Mouse (Mus musculus) heart, postnatal 0 days (tissue): ENCODE results near the gene Pfkfb4. TPM values are rescaled to one million over a fixed set of nuclear protein-coding genes. Genes with fewer than 3 reads are reported as not detected.

ENCODE experiments used
- ATAC-seq: fragments of 200-750 bp; cut with Nextera tagmentation; 2 replicates; pipeline ENCODE4 v1.8.0; 2017; ENCODE audit warnings: low read depth, moderate number of reproducible peaks, moderate library complexity; ENCODE audit not compliant: insufficient read depth
- DNase-seq: peaks from one replicate; pipeline ENCODE4 v3.0.0-alpha.2; 2016; ENCODE audit warnings: low spot score
- H3K27ac ChIP-seq: fragments of 300-500 bp; sonication (generic); 2 replicates; pipeline ENCODE4 v1.5.1; 2014; ENCODE audit warnings: low read depth, mild to moderate bottlenecking
- H3K27me3 ChIP-seq: fragments of 300-500 bp; sonication (generic); 2 replicates; pipeline ENCODE4 v1.6.1; 2014; ENCODE audit warnings: low read length, mixed read lengths; ENCODE audit not compliant: control insufficient read depth, insufficient read depth
- H3K36me3 ChIP-seq: fragments of 300-500 bp; sonication (generic); replicated peaks from 2 replicates; pipeline ENCODE4 v1.6.1; 2014; ENCODE audit warnings: low read length, mixed read lengths; ENCODE audit not compliant: control insufficient read depth, insufficient read depth
- H3K4me1 ChIP-seq: fragments of 300-500 bp; sonication (generic); 2 replicates; pipeline ENCODE4 v1.6.1; 2014; ENCODE audit warnings: antibody characterized with exemption; ENCODE audit not compliant: control insufficient read depth, insufficient read depth
- H3K4me2 ChIP-seq: fragments of 300-500 bp; sonication (generic); 2 replicates; pipeline ENCODE4 v1.6.1; 2014; ENCODE audit warnings: low read depth, mild to moderate bottlenecking, low read length, moderate library complexity
- H3K4me3 ChIP-seq: fragments of 300-500 bp; sonication (generic); 2 replicates; pipeline ENCODE4 v1.5.1; 2014; ENCODE audit warnings: low read depth, low read length
- H3K9ac ChIP-seq: fragments of 300-500 bp; sonication (generic); replicated peaks from 2 replicates; pipeline ENCODE4 v1.6.1; 2014; ENCODE audit warnings: low read depth, low read length, mixed read lengths
- H3K9me3 ChIP-seq: fragments of 300-500 bp; sonication (generic); replicated peaks from 2 replicates; pipeline ENCODE4 v1.6.1; 2016; ENCODE audit warnings: low read length; ENCODE audit not compliant: control insufficient read depth
- CTCF ChIP-seq: IDR thresholded peaks from 2 replicates; pipeline ENCODE4 v1.5.1; 2016; ENCODE audit warnings: antibody characterized with exemption, control low read depth, low read depth
- EP300 ChIP-seq: IDR thresholded peaks from 2 replicates; pipeline ENCODE4 v1.6.1; 2016; ENCODE audit warnings: antibody characterized with exemption, low read depth
- WGBS: fragments of 180-500 bp; shearing (Covaris S2); extraction: QIAGEN DNeasy Blood & Tissue Kit; methylation state at CpG from one replicate; pipeline ENCODE4 v1.1.7; 2014; 5-methylcytosine and 5-hydroxymethylcytosine counted together
- polyA plus RNA-seq: library from polyadenylated mRNA; unstranded; fragments of >200 nt; fragmentation: Nextera tagmentation; extraction: Ambion mirVana; gene quantifications from 2 replicates; pipeline ENCODE4 v1.2.1, GENCODE M21; 2015
- total RNA-seq: library from RNA; depleted of rRNA; stranded (reverse); fragments of >200 nt; gene quantifications from 2 replicates; pipeline ENCODE4 v1.2.3, GENCODE M21; 2014; ENCODE audit warnings: low replicate concordance

The Pfkfb4 gene
- total and polyA plus RNA-seq, 2 experiments from 2014 or later, result 3.1 to 4.0 TPM

DNA sequence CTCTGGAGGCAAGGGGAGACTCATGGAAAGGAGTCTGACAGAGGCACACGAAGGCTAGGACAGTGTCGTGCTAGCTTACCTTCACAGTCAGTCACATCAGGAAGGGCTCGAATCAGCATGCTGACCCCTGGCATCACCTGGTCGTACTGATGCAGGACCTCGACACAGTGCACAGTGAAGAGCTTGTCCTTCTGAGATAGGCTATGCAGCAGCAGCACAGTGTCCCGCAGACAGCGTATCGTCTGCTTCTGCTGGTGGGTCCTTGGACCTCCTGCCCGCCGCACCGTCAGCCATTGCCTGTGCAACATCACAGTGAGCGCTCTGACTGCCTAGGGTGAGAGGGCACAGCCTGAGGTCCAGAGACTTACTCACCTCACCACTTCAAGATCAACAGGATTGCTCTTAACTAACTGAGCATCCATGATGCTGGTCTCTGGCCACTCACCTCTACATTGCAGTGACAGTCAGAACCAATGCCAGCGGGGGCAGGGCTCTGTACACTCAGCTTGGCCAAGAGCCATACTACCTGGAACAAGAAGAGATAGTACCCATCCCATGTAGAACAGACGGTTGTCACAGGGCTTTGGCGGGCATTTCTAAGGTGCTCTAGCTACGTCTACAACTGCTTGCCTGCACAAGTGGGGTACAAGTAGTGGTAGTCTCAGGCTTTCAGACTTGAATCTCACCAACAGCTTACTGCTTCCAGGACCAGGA lies 68.8 kb downstream of the Pfkfb4 start:
- no peak for DNase-seq
- Histone ChIP-seq H3K27ac (0 out of 2 replicates have a peak overlapping the region, but pooled peaks have one; percentile 84), H3K9ac (no peak overlapping the region), H3K4me3 (no peak overlapping the region), H3K4me1 (0 out of 2 replicates have a peak, but pooled peaks cover 11% of the 10 kb centered on the region), H3K27me3 (no peaks in the 10 kb centered on the region), H3K9me3 (no peaks in the 10 kb centered on the region), H3K36me3 (peaks cover 61% of the 10 kb centered on the region), H3K4me2 (no peak overlapping the region)
- ATAC-seq, result no peak
- 85% methylated on average over 16 of the region's 16 CpGs for WGBS
- no peak for TF ChIP-seq EP300
- TF ChIP-seq CTCF, result no peak

DNA sequence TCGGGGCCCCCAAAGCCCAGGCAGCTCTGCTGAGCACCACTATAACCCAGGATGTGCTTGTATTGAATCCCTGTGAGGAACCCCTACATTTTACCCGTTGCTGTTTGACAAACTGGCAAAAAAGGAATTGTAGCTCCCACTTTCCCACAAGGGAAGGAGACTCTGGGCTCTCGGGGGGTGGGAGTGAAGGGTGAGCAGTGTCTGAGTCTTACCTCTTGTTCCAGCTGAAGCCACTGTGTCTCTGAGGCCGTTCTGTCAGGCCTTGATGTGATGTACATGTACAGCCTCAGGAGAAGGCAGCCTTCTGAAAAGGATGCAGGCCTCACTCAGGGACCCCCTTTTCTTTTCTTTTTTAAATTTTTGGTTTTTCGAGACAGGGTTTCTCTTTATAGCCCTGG lies 69.3 kb downstream of the Pfkfb4 start:
- H3K4me1 ChIP-seq, result 0 out of 2 replicates have a peak, but pooled peaks cover 10% of the 10 kb centered on the region
- no peak for TF ChIP-seq EP300
- TF ChIP-seq CTCF, result no peak
- WGBS, result 82% methylated on average over 5 of the region's 5 CpGs
- H3K4me3 ChIP-seq, result no peak overlapping the region
- H3K4me2 ChIP-seq, result no peak overlapping the region
- DNase-seq, result no peak
- H3K9ac ChIP-seq, result no peak overlapping the region
- H3K27ac ChIP-seq, result no peak overlapping the region
- H3K36me3 ChIP-seq, result peaks cover 67% of the 10 kb centered on the region
- H3K9me3 ChIP-seq, result no peaks in the 10 kb centered on the region
- no peaks in the 10 kb centered on the region for H3K27me3 ChIP-seq
- no peak for ATAC-seq

DNA sequence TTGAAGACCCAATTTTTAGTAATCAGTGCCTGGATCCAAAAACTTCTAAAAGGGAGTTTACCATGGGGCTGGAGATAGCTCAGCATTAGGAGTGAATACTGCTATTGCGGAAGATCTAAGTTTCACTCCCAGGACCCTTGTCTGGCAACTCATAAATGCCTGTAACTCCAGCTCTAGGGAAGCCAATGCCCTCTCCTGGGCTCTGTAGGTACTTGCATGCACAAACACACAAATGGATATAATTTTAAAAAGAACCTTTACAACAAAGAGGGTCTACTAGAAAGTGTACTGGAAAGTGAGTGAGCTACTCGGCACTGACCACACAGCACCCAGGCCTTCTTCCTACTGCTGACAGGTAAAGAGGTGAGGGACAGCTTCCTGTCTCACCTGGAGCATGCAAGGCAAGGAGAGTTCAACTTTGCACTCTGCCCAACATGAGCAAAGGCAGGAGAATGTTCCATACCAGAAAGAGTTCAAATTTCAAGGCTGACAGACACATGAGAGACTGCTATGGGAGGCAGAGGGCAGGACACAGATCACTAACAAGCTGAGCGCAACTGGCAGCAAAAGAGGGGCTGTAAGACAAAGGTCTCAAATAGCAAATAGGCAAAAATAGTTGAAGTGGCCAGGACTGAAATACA lies 76.6 kb downstream of the Pfkfb4 start:
- H3K36me3 ChIP-seq, result peaks cover 82% of the 10 kb centered on the region
- 95% methylated on average over 3 of the region's 3 CpGs for WGBS
- TF ChIP-seq CTCF, result 0 out of 2 replicates have a peak, but pooled peaks have one; percentile 11
- no peak for TF ChIP-seq EP300
- H3K9me3 ChIP-seq, result no peaks in the 10 kb centered on the region
- no peak for DNase-seq
- no peaks in the 10 kb centered on the region for H3K27me3 ChIP-seq
- ATAC-seq, result no peak
- H3K27ac ChIP-seq, result no peak overlapping the region
- H3K9ac ChIP-seq, result no peak overlapping the region
- peaks cover 7% of the 10 kb centered on the region for H3K4me1 ChIP-seq
- H3K4me3 ChIP-seq, result no peak overlapping the region
- no peak overlapping the region for H3K4me2 ChIP-seq

DNA sequence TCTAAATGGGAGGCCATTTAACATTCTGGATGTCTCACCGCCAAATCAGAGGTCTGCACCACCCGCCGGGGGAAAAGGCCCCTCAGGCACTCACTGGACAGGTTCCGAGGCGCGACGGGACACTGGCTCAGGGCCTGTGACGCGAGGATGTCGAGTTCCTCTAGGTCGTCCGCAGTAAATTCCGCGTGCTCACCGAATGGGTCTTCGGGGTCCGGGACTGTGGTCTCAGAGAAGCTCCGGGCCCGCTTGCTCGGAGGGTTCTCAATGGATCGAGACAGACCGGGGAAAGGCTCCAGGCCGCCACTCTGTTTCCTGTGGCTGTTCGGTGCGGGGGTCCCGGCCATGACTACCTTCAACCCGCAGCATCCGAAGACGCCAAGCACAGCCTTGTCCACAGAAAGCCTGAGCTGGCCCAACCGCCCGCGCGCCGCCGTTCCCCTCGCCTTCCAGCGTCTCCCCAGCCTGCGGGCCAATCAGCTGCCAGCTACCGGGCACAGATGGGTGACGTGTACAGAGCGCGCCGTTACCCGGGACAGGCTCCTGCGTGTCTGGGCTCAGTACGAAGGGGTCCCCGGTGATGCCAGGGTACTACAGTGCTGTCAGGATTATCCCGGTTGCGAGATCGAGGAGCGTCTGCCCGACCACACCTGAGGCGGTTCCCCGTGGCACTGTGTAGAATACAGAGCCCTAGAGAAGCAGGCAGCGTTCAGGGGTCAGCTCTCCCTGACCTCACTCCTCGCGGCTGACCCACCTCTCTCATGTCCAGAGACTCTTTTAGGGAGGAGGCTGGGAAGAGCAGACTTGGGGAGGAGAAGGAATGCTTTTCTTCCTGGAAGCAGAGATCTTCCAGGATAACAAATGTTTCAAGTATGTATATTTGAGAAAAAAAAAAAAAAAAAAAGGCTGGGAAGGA lies 82.3 kb downstream of the Pfkfb4 start, which contains the start of gene Atrip:
TSS of gene Atrip (minus strand) at position 464 of the 913 bp plus-strand sequence.
- peak within 1 kb of the TSS; percentile 68 for H3K4me2 ChIP-seq
- peaks cover 28% of the 10 kb centered on the region for H3K36me3 ChIP-seq
- DNase-seq, result peak; percentile 92
- peak within 1 kb of the TSS; percentile 75 for H3K9ac ChIP-seq
- under 1% methylated on average over 57 of the region's 57 CpGs for WGBS
- no peaks in the 10 kb centered on the region for H3K27me3 ChIP-seq
- peaks cover 15% of the 10 kb centered on the region for H3K4me1 ChIP-seq
- peak within 1 kb of the TSS; percentile 43 for H3K27ac ChIP-seq
- peak; percentile 98 for ATAC-seq
- no peaks in the 10 kb centered on the region for H3K9me3 ChIP-seq
- no peak for TF ChIP-seq CTCF
- no peak for TF ChIP-seq EP300
- peak within 1 kb of the TSS; percentile 71 for H3K4me3 ChIP-seq

DNA sequence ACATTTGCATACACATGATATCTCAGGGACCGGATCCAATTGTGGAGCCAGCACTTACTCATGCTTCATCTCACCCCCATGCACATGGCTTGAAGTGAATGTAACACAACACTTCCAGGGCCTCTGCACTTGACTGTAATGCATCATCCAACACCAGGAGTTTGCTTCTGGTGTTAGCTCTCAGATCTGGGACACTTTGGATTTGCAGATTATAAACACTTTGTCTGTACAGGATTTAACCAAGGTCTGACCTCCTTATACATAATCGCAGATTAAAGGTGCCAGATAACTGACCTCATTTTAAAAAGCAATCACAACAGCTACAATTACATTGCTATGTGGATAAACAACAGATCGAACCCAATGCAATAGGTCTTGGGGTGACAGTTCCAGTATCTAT lies 88.9 kb downstream of the Pfkfb4 start:
- no peaks in the 10 kb centered on the region for H3K27me3 ChIP-seq
- peaks cover 11% of the 10 kb centered on the region for H3K36me3 ChIP-seq
- H3K9ac ChIP-seq, result no peak overlapping the region
- H3K4me1 ChIP-seq, result peaks cover 15% of the 10 kb centered on the region
- H3K9me3 ChIP-seq, result no peaks in the 10 kb centered on the region
- no peak overlapping the region for H3K4me3 ChIP-seq
- TF ChIP-seq EP300 (no peak), CTCF (no peak)
- DNase-seq (no peak), ATAC-seq (no peak)
- no peak overlapping the region for H3K4me2 ChIP-seq
- no peak overlapping the region for H3K27ac ChIP-seq
- WGBS, result 76% methylated on average over 3 of the region's 3 CpGs
